Mouse (Mus musculus): ENCODE data around the gene Tctex1d1.

Gene Tctex1d1

GRCm38 (mm10) chr4:102988526-102988925, 10.1 kb downstream of the Tctex1d1 start:
- DNase-seq (ENCODE audit: low spot score in 2 of 2): no peak

- DNase-seq (ENCODE audit: low spot score in 2 of 2): no peak
These were observed 11.0 kb downstream of the Tctex1d1 start for GRCm38 (mm10) chr4:102989391-102989790.

- DNase-seq (ENCODE audit: low spot score in 2 of 2): no peak
These were observed 11.6 kb downstream of the Tctex1d1 start for GRCm38 (mm10) chr4:102990016-102990415.

GRCm38 (mm10) chr4:102990595-102991340, 12.4 kb downstream of the Tctex1d1 start:
- DNase-seq (ENCODE audit: low spot score in 2 of 2): peak in 1 of 2 experiments; percentile 4

GRCm38 (mm10) chr4:102991685-102992084, 13.3 kb downstream of the Tctex1d1 start:
- no peak for DNase-seq (ENCODE audit: low spot score in 2 of 2)

- DNase-seq (ENCODE audit: low spot score in 2 of 2): no peak
These were observed 26.3 kb downstream of the Tctex1d1 start for GRCm38 (mm10) chr4:103004681-103005080.

- DNase-seq (ENCODE audit: low spot score in 2 of 2): no peak
These were observed 27.0 kb downstream of the Tctex1d1 start for GRCm38 (mm10) chr4:103005190-103005945.

GRCm38 (mm10) chr4:103006266-103006665, 27.9 kb downstream of the Tctex1d1 start:
- DNase-seq (ENCODE audit: low spot score in 2 of 2): no peak

- peak in 1 of 2 experiments; percentile 8 for DNase-seq (ENCODE audit: low spot score in 2 of 2)
These were observed 28.6 kb downstream of the Tctex1d1 start for GRCm38 (mm10) chr4:103006943-103007418.

- no peak for DNase-seq (ENCODE audit: low spot score in 2 of 2)
These were observed 32.3 kb downstream of the Tctex1d1 start for GRCm38 (mm10) chr4:103010734-103011133.

GRCm38 (mm10) chr4:103011823-103012222, 33.4 kb downstream of the Tctex1d1 start:
- DNase-seq (ENCODE audit: low spot score in 2 of 2): no peak

GRCm38 (mm10) chr4:103013490-103013889, 35.1 kb downstream of the Tctex1d1 start:
- DNase-seq (ENCODE audit: low spot score in 2 of 2): no peak

- no peak for DNase-seq (ENCODE audit: low spot score in 2 of 2)
These were observed 48.2 kb downstream of the Tctex1d1 start, which contains the start of gene Insl5 for GRCm38 (mm10) chr4:103026621-103027020. Gene Insl5 (minus strand): TSS chr4:103026842.

GRCm38 (mm10) chr4:103027745-103028144, 49.3 kb downstream of the Tctex1d1 start:
- DNase-seq (ENCODE audit: low spot score in 2 of 2): no peak

- DNase-seq (ENCODE audit: low spot score in 2 of 2): no peak
These were observed 50.0 kb downstream of the Tctex1d1 start for GRCm38 (mm10) chr4:103028177-103029088.

GRCm38 (mm10) chr4:103039103-103039837, 60.9 kb downstream of the Tctex1d1 start:
- no peak for DNase-seq (ENCODE audit: low spot score in 2 of 2)

- no peak for DNase-seq (ENCODE audit: low spot score in 2 of 2)
These were observed 61.4 kb downstream of the Tctex1d1 start for GRCm38 (mm10) chr4:103039838-103040191.

GRCm38 (mm10) chr4:103042997-103043396, 64.6 kb downstream of the Tctex1d1 start:
- DNase-seq (ENCODE audit: low spot score in 2 of 2): no peak

- no peak for DNase-seq (ENCODE audit: low spot score in 2 of 2)
These were observed 69.6 kb downstream of the Tctex1d1 start for GRCm38 (mm10) chr4:103048046-103048445.

Data from natural killer cell, adult 2 months (primary cell).